Mouse (Mus musculus) right cerebral cortex, postnatal 36 days (tissue): ENCODE measurements at regions not wholly inside any gene's neighbourhood (a gene's known extent, or its start where the extent isn't known, plus 50 kb on each side); places are given as distances from the start of the nearest gene placed in this dataset.

Experiments
- DNase-seq, 2 experiments: peaks; one replicate each; pipeline ENCODE4 v3.0.0; 2022; ENCODE audit warnings: low spot score in 2 of 2, mixed read lengths in 1 of 2

DNA sequence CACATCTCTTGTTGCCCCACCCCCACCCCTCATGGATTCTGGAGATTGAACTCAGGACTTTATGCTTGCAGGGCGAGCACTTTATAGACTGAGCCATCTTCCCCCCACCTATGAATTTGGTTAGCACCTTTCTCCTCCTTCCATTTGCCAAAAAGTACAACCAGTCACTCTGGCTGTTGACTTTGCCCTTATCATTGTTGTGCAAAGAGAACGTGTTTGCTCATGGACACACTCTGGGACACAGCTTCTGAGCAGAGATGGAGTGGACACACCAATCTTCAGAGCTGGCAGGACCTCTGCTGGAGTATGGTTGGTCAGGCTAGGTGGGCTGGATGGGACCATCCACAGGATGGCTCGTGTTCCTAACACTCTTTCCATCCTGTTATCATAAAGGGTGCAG lies 285.1 kb upstream of the Tle3 start:
- no peak for DNase-seq

- DNase-seq, result no peak
Observed at GRCm38 (mm10) chr9:61089066-61089686, 283.0 kb upstream of the Tle3 start.

DNA sequence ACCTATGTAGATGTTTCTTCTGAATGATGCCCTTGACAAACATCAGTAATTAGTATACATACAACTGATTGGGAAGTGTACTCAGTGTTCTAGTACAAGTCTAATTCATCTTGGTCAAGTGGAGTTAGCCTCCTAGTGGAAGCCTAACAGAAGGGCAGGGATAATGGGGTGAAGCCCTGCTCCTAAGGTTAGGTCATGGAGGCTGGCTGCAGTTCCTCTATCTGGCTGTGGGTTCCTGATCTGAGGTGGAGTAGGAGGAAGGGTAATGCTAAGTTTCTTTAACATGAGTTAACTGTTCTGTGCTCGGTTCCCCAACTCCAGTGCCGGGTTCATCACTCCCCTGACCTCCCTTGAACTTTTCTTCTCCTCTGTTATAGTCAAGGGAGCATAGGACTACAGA lies 281.1 kb upstream of the Tle3 start:
- DNase-seq, result no peak

DNA sequence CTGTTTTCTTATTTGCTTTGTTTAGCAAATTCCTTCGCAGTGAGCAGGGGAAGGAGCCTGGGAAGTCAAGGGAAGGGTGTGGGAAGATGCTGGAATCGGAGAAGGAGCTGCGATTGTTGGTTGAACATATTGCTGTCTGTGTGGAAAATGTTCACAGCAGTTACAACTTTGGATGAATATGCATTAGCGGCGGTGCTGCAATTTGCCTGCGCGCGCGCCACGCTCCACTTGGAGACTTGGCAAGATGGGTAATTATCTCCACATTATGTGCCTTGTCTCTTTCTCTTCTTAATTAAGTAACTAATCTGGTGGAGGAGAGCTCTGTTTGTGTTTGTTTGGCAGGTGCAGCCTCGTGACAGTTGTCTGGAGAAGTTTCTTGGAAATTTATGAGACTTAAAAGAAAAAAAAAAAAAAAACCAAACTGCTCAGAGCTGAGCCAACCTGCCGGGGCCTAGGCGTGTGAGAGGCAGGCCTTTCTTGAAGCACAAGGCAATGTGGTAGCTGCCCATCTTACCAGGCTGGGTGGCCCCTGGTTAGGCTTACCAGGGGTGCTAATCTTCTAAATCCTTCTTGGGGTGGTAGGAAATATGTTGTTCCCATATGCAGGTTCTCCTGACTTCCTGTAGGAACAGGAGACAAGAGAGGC lies 279.2 kb upstream of the Tle3 start:
- peak; percentile 67 to 71 for DNase-seq

DNA sequence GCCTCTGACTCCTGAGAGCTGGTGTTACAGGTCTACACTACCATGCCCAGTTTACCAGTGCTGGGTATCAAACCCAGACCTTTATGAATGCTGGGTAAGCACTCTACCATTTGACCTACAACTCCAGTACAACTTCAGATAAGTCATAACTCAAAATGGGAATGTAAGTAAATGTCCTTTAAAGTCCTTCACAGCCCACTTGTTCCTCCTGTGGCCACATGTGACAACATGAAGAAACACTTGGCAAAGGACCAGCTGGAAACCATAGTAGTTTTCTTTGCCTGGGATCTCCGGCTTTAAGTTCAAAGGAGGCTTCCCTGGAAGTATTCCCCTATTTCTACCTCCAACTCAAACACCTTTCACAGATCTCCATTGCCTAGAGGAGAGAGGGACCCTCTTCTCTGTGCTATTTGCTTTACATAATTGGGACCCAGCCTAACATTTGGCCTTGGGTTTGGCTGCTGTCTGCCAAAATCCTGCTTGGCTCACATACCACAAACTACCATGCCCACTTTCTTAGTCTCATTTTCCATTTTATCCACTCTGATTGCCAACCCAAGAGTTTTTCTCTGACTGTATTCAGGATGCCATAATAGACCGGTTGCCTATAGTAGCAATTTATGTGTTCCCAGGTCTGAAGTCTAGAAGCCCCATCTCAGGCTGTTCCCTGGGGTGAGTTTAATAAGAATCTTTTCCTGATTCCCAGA lies 276.9 kb upstream of the Tle3 start:
- no peak for DNase-seq

DNA sequence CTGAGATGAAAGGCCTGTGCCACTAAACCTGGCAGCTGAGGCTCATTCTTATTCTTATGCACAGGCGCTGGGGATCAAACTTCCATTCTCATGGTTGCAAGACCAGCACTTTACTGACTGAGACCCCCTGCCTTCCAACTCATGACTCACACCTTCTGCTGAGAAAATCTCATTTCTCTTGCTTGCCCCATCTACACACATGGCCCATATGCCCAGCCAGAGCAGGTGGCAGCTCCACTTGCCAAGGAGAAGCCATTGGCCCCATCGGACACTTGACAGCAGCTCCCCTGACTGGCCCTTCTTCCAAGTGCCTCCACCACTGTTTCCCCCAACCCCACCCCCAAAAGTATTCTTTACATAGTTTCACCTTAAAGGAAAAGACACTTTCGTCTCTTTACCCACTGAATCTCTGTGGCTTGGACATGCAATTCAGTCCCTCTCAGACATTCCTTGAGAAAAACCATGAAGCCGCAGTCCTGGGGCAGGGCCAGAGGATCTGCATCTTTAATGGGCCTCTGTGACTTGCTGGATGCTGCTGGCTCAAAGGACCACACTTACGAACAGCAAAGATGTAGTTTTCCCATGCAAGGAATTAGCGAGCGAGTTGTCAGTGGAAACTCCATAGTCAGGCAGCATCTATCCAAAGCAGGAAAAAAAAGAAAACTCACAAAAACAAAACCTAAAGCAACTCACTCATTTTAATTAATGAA lies 270.3 kb upstream of the Tle3 start:
- no peak for DNase-seq

DNA sequence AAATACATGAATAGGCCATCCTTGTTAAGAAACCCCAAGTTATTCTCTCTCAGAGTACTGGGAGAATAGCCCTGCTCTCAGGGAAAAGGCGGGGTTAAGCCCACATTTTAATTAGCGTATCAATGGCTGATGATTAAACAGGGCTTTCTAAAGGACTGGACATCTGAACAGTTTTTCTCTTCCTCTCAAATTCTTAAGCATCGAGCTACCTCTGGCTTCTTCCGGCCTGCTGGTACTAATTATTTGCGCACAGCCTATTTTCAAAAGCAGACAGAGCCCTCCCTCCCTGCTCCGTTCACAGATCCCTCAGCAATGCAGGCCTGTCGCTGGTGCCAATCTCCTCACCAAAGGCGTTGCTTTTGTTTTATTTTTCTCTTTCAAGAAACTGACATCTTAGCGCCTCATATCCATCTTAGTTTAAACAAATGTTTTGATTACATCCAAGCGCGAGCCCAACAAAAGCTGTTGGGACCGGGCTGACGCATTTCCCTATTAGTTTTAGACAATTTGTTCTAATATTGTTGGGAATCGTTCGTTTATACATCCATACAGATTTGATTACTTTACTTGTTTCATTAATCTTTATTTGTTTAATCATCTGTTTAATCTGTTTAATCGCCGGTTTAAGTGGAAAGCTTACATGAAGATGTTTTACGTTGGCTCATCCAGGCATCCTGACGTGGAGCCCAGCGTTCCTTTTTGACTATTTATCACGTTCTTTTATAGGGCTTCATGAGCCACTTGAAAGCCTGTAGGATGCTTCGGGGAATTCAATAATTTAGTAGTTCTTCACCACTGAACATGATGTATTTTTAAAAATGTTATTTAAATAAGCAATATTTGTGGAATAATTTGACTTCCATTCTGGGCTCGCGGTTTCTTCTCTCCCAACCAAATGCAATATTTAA lies 269.5 kb upstream of the Tle3 start:
- DNase-seq, result no peak

- DNase-seq, result peak; percentile 5 to 20
Observed at GRCm38 (mm10) chr9:61105550-61106280, 266.5 kb upstream of the Tle3 start.

GRCm38 (mm10) chr9:61109519-61110285 lies 262.5 kb upstream of the Tle3 start:
- no peak for DNase-seq

GRCm38 (mm10) chr9:61111206-61111605 lies 261.0 kb upstream of the Tle3 start:
- no peak for DNase-seq

- no peak for DNase-seq
Observed at GRCm38 (mm10) chr9:61111733-61112415, 260.3 kb upstream of the Tle3 start.

GRCm38 (mm10) chr9:61119252-61119651 lies 252.9 kb upstream of the Tle3 start:
- no peak for DNase-seq

DNA sequence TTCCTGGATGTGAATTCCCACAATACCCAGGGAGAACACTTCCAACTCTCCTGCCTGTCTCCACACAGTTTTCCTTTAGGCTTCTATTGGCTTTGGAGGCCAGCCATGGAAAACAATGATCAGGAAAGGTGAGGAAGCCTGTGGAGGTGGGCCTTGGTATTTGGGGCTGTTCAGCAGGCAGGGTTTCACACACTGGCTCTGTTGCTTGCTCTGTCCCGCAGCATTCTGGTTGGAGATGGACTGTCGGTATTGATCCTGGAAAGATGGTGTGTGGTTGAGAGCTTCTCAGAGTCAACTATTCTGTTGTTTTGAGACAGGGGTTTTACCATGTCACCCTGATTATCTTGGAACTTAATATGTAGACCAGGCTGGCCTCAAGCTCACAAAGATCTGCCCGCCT lies 251.6 kb upstream of the Tle3 start:
- no peak for DNase-seq

DNA sequence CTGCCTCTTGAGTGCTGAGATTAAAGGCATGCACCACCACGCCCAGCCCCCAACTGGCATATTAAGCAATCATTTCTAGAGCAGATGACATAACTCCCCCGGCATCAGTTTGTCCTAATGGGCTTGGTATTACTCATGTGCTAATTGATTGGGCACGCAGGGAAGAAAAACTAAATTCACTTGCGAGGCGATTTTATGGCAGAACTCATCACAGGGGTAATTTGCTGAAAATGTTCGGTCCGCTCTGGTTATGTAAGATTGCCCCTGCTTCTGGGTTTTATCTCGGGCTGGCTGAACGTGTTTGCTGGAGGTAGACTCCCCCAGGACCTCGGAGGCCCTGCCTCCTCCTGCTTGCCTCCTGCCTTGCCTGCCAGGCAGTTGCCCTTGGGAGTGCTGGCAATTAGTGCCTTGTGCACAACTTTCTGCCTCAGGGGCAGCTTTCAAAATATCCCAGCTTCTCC lies 251.2 kb upstream of the Tle3 start:
- no peak for DNase-seq

DNA sequence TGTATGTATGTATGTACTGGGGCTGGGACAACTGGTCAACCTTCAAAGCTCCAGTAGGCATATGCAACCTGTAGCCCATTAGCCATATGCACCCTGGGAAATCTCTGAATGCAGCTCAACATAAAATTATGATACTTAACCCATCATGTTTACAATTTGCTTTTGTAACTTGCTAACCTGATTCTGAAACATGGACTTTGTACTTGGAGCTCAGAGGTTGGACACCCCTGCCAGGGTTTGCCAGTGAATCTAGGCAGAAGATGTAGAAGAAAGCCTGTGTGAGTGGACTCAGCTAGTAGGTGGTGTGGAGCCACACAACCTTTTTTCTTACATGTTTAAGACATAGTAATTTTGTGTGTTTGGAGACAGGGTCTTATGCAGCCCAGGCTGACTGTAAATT lies 248.7 kb upstream of the Tle3 start:
- no peak for DNase-seq

DNA sequence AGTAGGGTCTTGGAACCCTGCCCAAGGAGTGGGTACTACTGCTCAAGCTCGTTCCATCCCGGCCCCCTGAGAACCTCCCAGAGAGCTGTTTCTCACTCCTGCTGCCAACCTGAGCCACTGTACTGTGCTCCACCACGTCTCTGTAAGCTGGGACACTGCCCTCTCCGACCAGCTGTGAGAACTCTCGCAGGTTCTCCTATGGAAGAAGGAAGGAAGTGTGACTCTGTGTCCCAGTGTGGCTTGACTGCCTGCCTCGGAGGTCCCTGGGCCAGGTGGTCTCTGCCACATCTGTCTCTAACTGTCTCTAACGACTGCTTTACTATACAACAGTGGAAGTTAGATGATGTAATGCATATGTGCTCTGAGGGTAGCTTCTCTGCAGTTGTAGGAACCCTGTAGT lies 246.4 kb upstream of the Tle3 start:
- no peak for DNase-seq

GRCm38 (mm10) chr9:61128077-61128476 lies 244.1 kb upstream of the Tle3 start:
- no peak for DNase-seq

- no peak for DNase-seq
Observed at GRCm38 (mm10) chr9:61129186-61129585, 243.0 kb upstream of the Tle3 start.

- DNase-seq, result no peak
Observed at GRCm38 (mm10) chr9:61130877-61131276, 241.3 kb upstream of the Tle3 start.
